Mouse (Mus musculus): Measurements from ENCODE around the gene Olfr774. TPM values are rescaled to one million over a fixed set of nuclear protein-coding genes. Genes with fewer than 3 reads are reported as not detected.
"Not testable (repeated sequence)": the region's sequence is repeated elsewhere in the genome, so short reads cannot be mapped to it uniquely, and the experiment has no call there.

The Olfr774 gene
- polyA plus RNA-seq (2015; fragmentation: Nextera tagmentation; extraction: Ambion mirVana) = not detected in 2 replicates

- Histone ChIP-seq H3K9me3 (no peaks in the 10 kb centered on the region), H3K27me3 (replicated peaks) (no peaks in the 10 kb centered on the region), H3K9ac (no peak within 1 kb of the TSS), H3K4me2 (replicated peaks) (no peak within 1 kb of the TSS), H3K4me3 (replicated peaks) (no peak within 1 kb of the TSS), H3K4me1 (replicated peaks) (no peaks in the 10 kb centered on the region), H3K27ac (no peak within 1 kb of the TSS), H3K36me3 (no peaks in the 10 kb centered on the region)
- no peak for ATAC-seq
- 63% methylated on average over 2 of the region's 2 CpGs for WGBS
Observed at GRCm38 (mm10) chr10:129235904-129236303, at the start of gene Olfr774. Olfr774 (plus strand) TSS chr10:129236204.

GRCm38 (mm10) chr10:129187319-129187718, 48.7 kb upstream of the Olfr774 start, which contains the start of gene Olfr773:
Olfr773 (minus strand) TSS chr10:129187419.
- H3K4me1 ChIP-seq (replicated peaks); H3K27me3 ChIP-seq (replicated peaks); H3K9ac ChIP-seq; H3K27ac ChIP-seq; ATAC-seq; H3K9me3 ChIP-seq; H3K4me3 ChIP-seq (replicated peaks); H3K36me3 ChIP-seq; H3K4me2 ChIP-seq (replicated peaks): not testable (repeated sequence)

GRCm38 (mm10) chr10:129230737-129231136, 5.3 kb upstream of the Olfr774 start:
- H3K27me3 ChIP-seq (replicated peaks) = no peaks in the 10 kb centered on the region
- no peaks in the 10 kb centered on the region for H3K9me3 ChIP-seq
- 74% methylated on average over 1 of the region's 1 CpGs for WGBS
- no peak overlapping the region for H3K4me3 ChIP-seq (replicated peaks)
- H3K36me3 ChIP-seq = no peaks in the 10 kb centered on the region
- no peaks in the 10 kb centered on the region for H3K4me1 ChIP-seq (replicated peaks)
- H3K4me2 ChIP-seq (replicated peaks) = no peak overlapping the region
- no peak for ATAC-seq
- H3K9ac ChIP-seq = no peak overlapping the region
- no peak overlapping the region for H3K27ac ChIP-seq

GRCm38 (mm10) chr10:129248112-129248511, 12.1 kb downstream of the Olfr774 start, which contains the start of gene Olfr775:
Olfr775 (plus strand) TSS chr10:129248412.
- no peak within 1 kb of the TSS for H3K4me3 ChIP-seq (replicated peaks)
- H3K27me3 ChIP-seq (replicated peaks) = no peaks in the 10 kb centered on the region
- no peak within 1 kb of the TSS for H3K4me2 ChIP-seq (replicated peaks)
- WGBS = 71% methylated on average over 3 of the region's 3 CpGs
- H3K27ac ChIP-seq = no peak within 1 kb of the TSS
- ATAC-seq = no peak
- no peaks in the 10 kb centered on the region for H3K4me1 ChIP-seq (replicated peaks)
- no peaks in the 10 kb centered on the region for H3K9me3 ChIP-seq
- no peak within 1 kb of the TSS for H3K9ac ChIP-seq
- no peaks in the 10 kb centered on the region for H3K36me3 ChIP-seq

GRCm38 (mm10) chr10:129258827-129259226, 22.8 kb downstream of the Olfr774 start, which contains the start of gene Olfr776:
Olfr776 (plus strand) TSS chr10:129259127.
- H3K4me2 ChIP-seq (replicated peaks) = no peak within 1 kb of the TSS
- H3K9ac ChIP-seq = no peak within 1 kb of the TSS
- no peaks in the 10 kb centered on the region for H3K9me3 ChIP-seq
- H3K27me3 ChIP-seq (replicated peaks) = no peaks in the 10 kb centered on the region
- H3K36me3 ChIP-seq = no peaks in the 10 kb centered on the region
- no peaks in the 10 kb centered on the region for H3K4me1 ChIP-seq (replicated peaks)
- no peak within 1 kb of the TSS for H3K27ac ChIP-seq
- H3K4me3 ChIP-seq (replicated peaks) = no peak within 1 kb of the TSS
- ATAC-seq = no peak

DNA sequence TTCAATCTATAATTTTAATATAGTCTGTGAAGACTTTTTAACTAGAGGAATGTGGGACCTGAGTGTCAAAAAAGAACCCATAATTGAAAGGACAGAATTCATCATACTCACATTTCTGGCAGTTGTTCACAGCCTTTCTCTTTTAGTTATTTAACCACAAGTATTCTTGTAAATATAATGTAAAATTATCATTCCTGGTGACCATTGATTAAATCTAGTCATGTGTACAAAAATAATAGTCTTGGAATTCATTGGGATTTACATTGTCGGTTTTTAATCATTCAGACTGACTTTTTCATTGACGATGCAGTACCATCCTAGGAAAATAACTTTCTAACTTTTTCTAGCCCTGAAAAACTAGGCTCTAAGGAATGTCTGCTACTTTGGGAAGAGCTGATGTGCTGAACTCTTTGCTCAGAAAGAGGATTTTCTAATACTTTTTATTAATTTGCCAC, 35.1 kb downstream of the Olfr774 start, which contains the start of gene Olfr777:
Gene Olfr777, minus strand, starts transcription at position 405 of the 455 bp plus-strand sequence.
- H3K27ac ChIP-seq = no peak within 1 kb of the TSS
- no peaks in the 10 kb centered on the region for H3K4me1 ChIP-seq (replicated peaks)
- no peaks in the 10 kb centered on the region for H3K27me3 ChIP-seq (replicated peaks)
- ATAC-seq = no peak
- no peaks in the 10 kb centered on the region for H3K36me3 ChIP-seq
- no peak within 1 kb of the TSS for H3K4me2 ChIP-seq (replicated peaks)
- H3K4me3 ChIP-seq (replicated peaks) = no peak within 1 kb of the TSS
- H3K9ac ChIP-seq = no peak within 1 kb of the TSS
- H3K9me3 ChIP-seq = no peaks in the 10 kb centered on the region
- WGBS = 92% methylated on average over 2 of the region's 2 CpGs

Other genes starting within 250 kb of the Olfr774 start
- not detected in 2 replicates for gene Olfr9, start 246.8 kb upstream of the Olfr774 start, polyA plus RNA-seq (2015; fragmentation: Nextera tagmentation; extraction: Ambion mirVana)
- not detected in 2 replicates for gene Olfr763, start 225.4 kb upstream of the Olfr774 start, polyA plus RNA-seq (2015; fragmentation: Nextera tagmentation; extraction: Ambion mirVana)
- not detected in 2 replicates for gene Olfr764-ps1, start 196.3 kb upstream of the Olfr774 start, polyA plus RNA-seq (2015; fragmentation: Nextera tagmentation; extraction: Ambion mirVana)
- gene Olfr765, start 186.2 kb upstream of the Olfr774 start, polyA plus RNA-seq (2015; fragmentation: Nextera tagmentation; extraction: Ambion mirVana) = not detected in 2 replicates
- not detected in 2 replicates for gene Olfr766-ps1, start 167.2 kb upstream of the Olfr774 start, polyA plus RNA-seq (2015; fragmentation: Nextera tagmentation; extraction: Ambion mirVana)
- gene Olfr767, start 153.3 kb upstream of the Olfr774 start, polyA plus RNA-seq (2015; fragmentation: Nextera tagmentation; extraction: Ambion mirVana) = not detected in 2 replicates
- not detected in 2 replicates for gene Olfr768, start 136.8 kb upstream of the Olfr774 start, polyA plus RNA-seq (2015; fragmentation: Nextera tagmentation; extraction: Ambion mirVana)
- not detected in 2 replicates for gene Olfr769, start 118.3 kb upstream of the Olfr774 start, polyA plus RNA-seq (2015; fragmentation: Nextera tagmentation; extraction: Ambion mirVana)
- not detected in 2 replicates for gene Olfr770, start 97.2 kb upstream of the Olfr774 start, polyA plus RNA-seq (2015; fragmentation: Nextera tagmentation; extraction: Ambion mirVana)
- not detected in 2 replicates for gene Olfr771, start 71.5 kb upstream of the Olfr774 start, polyA plus RNA-seq (2015; fragmentation: Nextera tagmentation; extraction: Ambion mirVana)
- not detected in 2 replicates for gene Olfr772, start 58.3 kb upstream of the Olfr774 start, polyA plus RNA-seq (2015; fragmentation: Nextera tagmentation; extraction: Ambion mirVana)
- not detected in 2 replicates for gene Olfr773, start 48.8 kb upstream of the Olfr774 start, polyA plus RNA-seq (2015; fragmentation: Nextera tagmentation; extraction: Ambion mirVana)
- gene Olfr775, start 12.2 kb downstream of the Olfr774 start, polyA plus RNA-seq (2015; fragmentation: Nextera tagmentation; extraction: Ambion mirVana) = not detected in 2 replicates
- gene Olfr776, start 22.9 kb downstream of the Olfr774 start, polyA plus RNA-seq (2015; fragmentation: Nextera tagmentation; extraction: Ambion mirVana) = not detected in 2 replicates
- not detected in 2 replicates for gene Olfr777, start 35.3 kb downstream of the Olfr774 start, polyA plus RNA-seq (2015; fragmentation: Nextera tagmentation; extraction: Ambion mirVana)
- not detected in 2 replicates for gene Olfr780, start 81.9 kb downstream of the Olfr774 start, polyA plus RNA-seq (2015; fragmentation: Nextera tagmentation; extraction: Ambion mirVana)
- gene Olfr781, start 92.7 kb downstream of the Olfr774 start, polyA plus RNA-seq (2015; fragmentation: Nextera tagmentation; extraction: Ambion mirVana) = not detected in 2 replicates
- gene Olfr782, start 112.6 kb downstream of the Olfr774 start, polyA plus RNA-seq (2015; fragmentation: Nextera tagmentation; extraction: Ambion mirVana) = not detected in 2 replicates
- gene Olfr784, start 147.9 kb downstream of the Olfr774 start, polyA plus RNA-seq (2015; fragmentation: Nextera tagmentation; extraction: Ambion mirVana) = 0.09 TPM in 1 of 2 replicates, not detected in the other
- not detected in 2 replicates for gene Olfr785, start 169.2 kb downstream of the Olfr774 start, polyA plus RNA-seq (2015; fragmentation: Nextera tagmentation; extraction: Ambion mirVana)
- gene Olfr786, start 191.1 kb downstream of the Olfr774 start, polyA plus RNA-seq (2015; fragmentation: Nextera tagmentation; extraction: Ambion mirVana) = not detected in 2 replicates
- not detected in 2 replicates for gene Olfr787, start 225.7 kb downstream of the Olfr774 start, polyA plus RNA-seq (2015; fragmentation: Nextera tagmentation; extraction: Ambion mirVana)
- gene Olfr788, start 234.8 kb downstream of the Olfr774 start, polyA plus RNA-seq (2015; fragmentation: Nextera tagmentation; extraction: Ambion mirVana) = not detected in 2 replicates
- gene Olfr789, start 248.5 kb downstream of the Olfr774 start, polyA plus RNA-seq (2015; fragmentation: Nextera tagmentation; extraction: Ambion mirVana) = not detected in 2 replicates